Mouse (Mus musculus) megakaryocyte, embryonic 14.5 days (primary cell): ENCODE results near the gene Efcab5.

Experiments used
- FLI1 ChIP-seq: IDR thresholded peaks from 2 replicates; pipeline ENCODE4 v1.6.1; 2012; ENCODE audit warnings: low read length, inconsistent platforms, mixed read lengths
- GATA1 ChIP-seq: IDR thresholded peaks from 3 replicates; pipeline ENCODE4 v1.6.1; 2012; ENCODE audit warnings: mixed read lengths, low read length, inconsistent platforms, borderline replicate concordance

DNA sequence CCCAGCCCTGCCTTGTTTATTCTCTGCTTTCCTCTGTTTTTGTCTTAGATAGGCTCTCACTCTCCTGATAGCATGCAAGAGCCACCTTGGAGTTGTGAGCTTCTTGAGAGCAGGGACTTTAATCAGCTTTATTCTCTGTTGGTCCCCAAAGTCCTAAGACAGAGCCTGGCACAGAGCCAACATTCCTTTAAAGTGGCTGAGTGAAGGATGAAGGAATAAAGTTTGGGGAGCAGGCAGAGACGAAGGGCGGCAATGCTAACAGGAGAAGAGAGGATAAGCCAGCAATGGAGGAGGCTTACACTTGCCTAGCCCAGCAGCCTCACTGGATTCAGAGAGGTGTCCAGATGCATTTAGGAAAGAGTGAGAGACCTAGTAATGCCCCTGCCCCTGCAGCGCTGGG, 92.2 kb downstream of the Efcab5 start:
- TF ChIP-seq GATA1 (no peak), FLI1 (no peak)
